Mouse (Mus musculus): ENCODE measurements around the gene Cops7a. TPM values are rescaled to one million over a fixed set of nuclear protein-coding genes. Genes with fewer than 3 reads are reported as not detected.

Cops7a gene
- polyA plus RNA-seq, 1 experiment from 2014 or later, result 102 TPM

- peak overlapping the region; percentile 99 for H3K9ac ChIP-seq
- no peaks in the 10 kb centered on the region for H3K27me3 ChIP-seq
- H3K4me1 ChIP-seq (replicated peaks), result peaks cover 62% of the 10 kb centered on the region
- 2% methylated on average over 12 of the region's 12 CpGs for WGBS
- peak overlapping the region; percentile 100 for H3K27ac ChIP-seq (replicated peaks)
- no peak for ATAC-seq (ENCODE audit: low FRiP score, low read depth)
- H3K4me3 ChIP-seq, result peak overlapping the region; percentile 94
- H3K9me3 ChIP-seq, result no peaks in the 10 kb centered on the region
- peak overlapping the region; percentile 98 for H3K4me2 ChIP-seq
- peaks cover 17% of the 10 kb centered on the region for H3K36me3 ChIP-seq
Measured at GRCm38 (mm10) chr6:124915942-124916694, 49.2 kb downstream of the Cops7a start.

GRCm38 (mm10) chr6:124915160-124915941, 50.0 kb downstream of the Cops7a start:
- Histone ChIP-seq H3K9ac (peak overlapping the region; percentile 99), H3K4me2 (peak overlapping the region; percentile 98), H3K27me3 (no peaks in the 10 kb centered on the region), H3K4me3 (peak overlapping the region; percentile 94), H3K36me3 (peaks cover 17% of the 10 kb centered on the region), H3K27ac (replicated peaks) (peak overlapping the region; percentile 100), H3K9me3 (no peaks in the 10 kb centered on the region), H3K4me1 (replicated peaks) (peaks cover 55% of the 10 kb centered on the region)
- WGBS, result 6% methylated on average over 22 of the region's 22 CpGs
- ATAC-seq (ENCODE audit: low FRiP score, low read depth), result no peak

DNA sequence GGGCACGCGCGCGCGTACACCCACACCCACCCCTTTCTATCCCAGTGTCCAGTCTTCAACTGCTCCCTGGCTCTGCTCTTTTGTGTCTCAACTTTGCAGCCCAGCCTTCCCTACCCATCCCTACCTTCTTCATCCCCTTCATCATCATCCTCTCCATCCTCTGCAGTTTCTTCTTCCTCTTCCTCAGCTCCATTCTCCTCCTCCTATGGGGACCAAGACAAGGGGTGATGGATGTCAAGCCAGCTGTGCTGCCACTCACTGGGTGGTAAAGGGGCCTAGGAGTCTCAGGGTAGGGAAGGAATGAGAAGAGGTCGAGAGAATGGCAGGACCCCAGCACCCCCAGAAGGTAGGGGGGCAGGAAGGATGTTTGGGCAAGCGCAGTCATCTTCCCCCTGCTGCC, 50.8 kb downstream of the Cops7a start:
- peaks cover 17% of the 10 kb centered on the region for H3K36me3 ChIP-seq
- H3K27ac ChIP-seq (replicated peaks), result peak overlapping the region; percentile 100
- H3K9me3 ChIP-seq, result no peaks in the 10 kb centered on the region
- H3K4me1 ChIP-seq (replicated peaks), result peaks cover 56% of the 10 kb centered on the region
- peak overlapping the region; percentile 98 for H3K4me2 ChIP-seq
- peak overlapping the region; percentile 94 for H3K4me3 ChIP-seq
- no peaks in the 10 kb centered on the region for H3K27me3 ChIP-seq
- ATAC-seq (ENCODE audit: low FRiP score, low read depth), result no peak
- peak overlapping the region; percentile 99; the same call in 1 of the 2 replicates for H3K9ac ChIP-seq
- WGBS, result 82% methylated on average over 7 of the region's 7 CpGs

DNA sequence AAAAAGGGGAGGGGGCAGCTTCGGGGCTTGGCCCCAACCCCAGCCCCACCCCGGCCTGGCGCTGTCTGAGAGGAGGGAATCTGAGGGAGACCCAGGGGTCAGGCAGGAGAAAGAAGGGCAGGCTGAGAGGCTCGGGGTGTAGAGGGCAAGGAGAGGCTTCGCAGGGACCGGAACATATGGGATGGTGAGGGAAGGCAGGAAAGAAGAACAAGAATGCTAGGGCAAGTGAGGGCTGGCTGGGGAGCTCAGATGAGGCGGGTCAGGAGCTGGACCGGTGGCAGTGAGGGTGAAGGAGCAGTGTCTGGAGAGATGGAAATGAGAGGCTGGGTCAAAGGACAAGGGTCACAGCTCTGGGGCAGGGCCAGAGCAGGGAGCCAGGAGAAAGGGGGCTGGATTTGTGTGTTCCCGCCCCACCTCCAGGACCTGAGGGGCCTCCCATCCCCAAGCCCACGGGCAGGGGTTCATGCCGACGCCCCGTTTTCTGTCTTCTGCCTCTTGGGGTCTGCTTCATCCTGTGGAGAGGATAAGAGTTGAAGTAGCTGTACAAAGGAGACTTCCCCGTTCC, 51.5 kb downstream of the Cops7a start:
- H3K36me3 ChIP-seq, result peaks cover 17% of the 10 kb centered on the region
- ATAC-seq (ENCODE audit: low FRiP score, low read depth), result no peak
- H3K4me3 ChIP-seq, result no peak overlapping the region
- no peaks in the 10 kb centered on the region for H3K9me3 ChIP-seq
- peaks cover 51% of the 10 kb centered on the region for H3K4me1 ChIP-seq (replicated peaks)
- H3K27ac ChIP-seq (replicated peaks), result peak overlapping the region; percentile 100
- peak overlapping the region; percentile 98; the same call in 1 of the 2 replicates for H3K4me2 ChIP-seq
- H3K9ac ChIP-seq, result 0 out of 2 replicates have a peak overlapping the region, but pooled peaks have one; percentile 99
- no peaks in the 10 kb centered on the region for H3K27me3 ChIP-seq
- WGBS, result 51% methylated on average over 14 of the region's 14 CpGs

DNA sequence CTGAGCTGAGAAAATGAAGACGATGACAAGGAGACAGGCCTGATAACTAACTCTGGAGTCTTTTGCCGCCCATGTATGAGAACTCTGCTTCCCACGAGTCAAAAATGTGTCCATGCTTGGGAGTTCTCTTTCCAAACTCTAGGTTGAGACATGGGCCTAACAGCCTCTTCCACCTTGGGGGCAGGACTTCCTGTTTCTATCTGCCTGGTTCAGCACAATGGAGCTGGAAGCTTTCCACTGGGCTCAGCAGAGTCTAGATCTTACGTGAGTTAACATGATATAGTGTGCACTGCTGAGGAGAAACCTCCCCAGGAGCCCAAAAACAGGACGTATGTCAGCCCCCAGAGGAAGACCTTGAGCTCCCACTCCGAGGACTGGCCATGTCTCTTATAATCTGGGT, 52.1 kb downstream of the Cops7a start:
- Histone ChIP-seq H3K9me3 (no peaks in the 10 kb centered on the region), H3K36me3 (peaks cover 17% of the 10 kb centered on the region), H3K4me3 (no peak overlapping the region), H3K4me2 (0 out of 2 replicates have a peak overlapping the region, but pooled peaks have one; percentile 0), H3K4me1 (replicated peaks) (peaks cover 45% of the 10 kb centered on the region), H3K27me3 (no peaks in the 10 kb centered on the region), H3K9ac (no peak overlapping the region), H3K27ac (replicated peaks) (peak overlapping the region; percentile 100)
- no peak for ATAC-seq (ENCODE audit: low FRiP score, low read depth)
- 58% methylated on average over 6 of the region's 6 CpGs for WGBS

- Histone ChIP-seq H3K9ac (no peak within 1 kb of the TSS), H3K9me3 (no peaks in the 10 kb centered on the region), H3K4me2 (peak within 1 kb of the TSS; percentile 21; the same call in 1 of the 2 replicates), H3K27me3 (no peaks in the 10 kb centered on the region), H3K27ac (replicated peaks) (0 out of 2 replicates have a peak within 1 kb of the TSS, but pooled peaks have one; percentile 25), H3K4me3 (no peak within 1 kb of the TSS), H3K4me1 (replicated peaks) (peaks cover 42% of the 10 kb centered on the region), H3K36me3 (peaks cover 17% of the 10 kb centered on the region)
- 21% methylated on average over 12 of the region's 13 CpGs for WGBS
- ATAC-seq (ENCODE audit: low FRiP score, low read depth), result no peak
Measured at GRCm38 (mm10) chr6:124911533-124912218, 53.7 kb downstream of the Cops7a start, which contains the start of gene Lag3. Gene Lag3 (minus strand): TSS chr6:124911705.

GRCm38 (mm10) chr6:124910032-124910431, 55.3 kb downstream of the Cops7a start:
- Histone ChIP-seq H3K9me3 (no peaks in the 10 kb centered on the region), H3K36me3 (peaks cover 17% of the 10 kb centered on the region), H3K27me3 (no peaks in the 10 kb centered on the region), H3K9ac (peak overlapping the region; percentile 36), H3K27ac (replicated peaks) (no peak overlapping the region), H3K4me1 (replicated peaks) (peaks cover 35% of the 10 kb centered on the region), H3K4me3 (peak overlapping the region; percentile 18; the same call in 1 of the 2 replicates), H3K4me2 (peak overlapping the region; percentile 47)
- 3% methylated on average over 32 of the region's 32 CpGs for WGBS
- no peak for ATAC-seq (ENCODE audit: low FRiP score, low read depth)

Other genes starting within 250 kb of the Cops7a start
- gene Ptpn6, start 226.8 kb downstream of the Cops7a start, polyA plus RNA-seq (2015; fragmentation: Nextera tagmentation; extraction: Ambion mirVana), result 3.7 and 6.6 TPM in 2 replicates
- 626 and 628 TPM in 2 replicates for gene Grcc10, start 224.2 kb downstream of the Cops7a start, polyA plus RNA-seq (2015; fragmentation: Nextera tagmentation; extraction: Ambion mirVana)
- gene Gm45234, start 209.5 kb downstream of the Cops7a start, polyA plus RNA-seq (2015; fragmentation: Nextera tagmentation; extraction: Ambion mirVana), result not detected in 2 replicates
- gene Atn1, start 209.0 kb downstream of the Cops7a start, polyA plus RNA-seq (2015; fragmentation: Nextera tagmentation; extraction: Ambion mirVana), result 26.8 and 30.4 TPM in 2 replicates
- 141 and 144 TPM in 2 replicates for gene Eno2, start 195.9 kb downstream of the Cops7a start, polyA plus RNA-seq (2015; fragmentation: Nextera tagmentation; extraction: Ambion mirVana)
- 3.3 and 4.8 TPM in 2 replicates for gene Lrrc23, start 185.8 kb downstream of the Cops7a start, polyA plus RNA-seq (2015; fragmentation: Nextera tagmentation; extraction: Ambion mirVana)
- gene Spsb2, start 156.9 kb downstream of the Cops7a start, polyA plus RNA-seq (2015; fragmentation: Nextera tagmentation; extraction: Ambion mirVana), result 9.0 and 9.3 TPM in 2 replicates
- 468 and 478 TPM in 2 replicates for gene Tpi1, start 151.2 kb downstream of the Cops7a start, polyA plus RNA-seq (2015; fragmentation: Nextera tagmentation; extraction: Ambion mirVana)
- 203 and 209 TPM in 2 replicates for gene Usp5, start 136.1 kb downstream of the Cops7a start, polyA plus RNA-seq (2015; fragmentation: Nextera tagmentation; extraction: Ambion mirVana)
- gene Cdca3, start 136.0 kb downstream of the Cops7a start, polyA plus RNA-seq (2015; fragmentation: Nextera tagmentation; extraction: Ambion mirVana), result 35.3 and 44.0 TPM in 2 replicates
- gene Gnb3, start 125.3 kb downstream of the Cops7a start, polyA plus RNA-seq (2015; fragmentation: Nextera tagmentation; extraction: Ambion mirVana), result 0.83 and 3.3 TPM in 2 replicates
- gene P3h3, start 107.8 kb downstream of the Cops7a start, polyA plus RNA-seq (2015; fragmentation: Nextera tagmentation; extraction: Ambion mirVana), result 17.1 and 18.7 TPM in 2 replicates
- 33.9 and 37.5 TPM in 2 replicates for gene Gpr162, start 101.6 kb downstream of the Cops7a start, polyA plus RNA-seq (2015; fragmentation: Nextera tagmentation; extraction: Ambion mirVana)
- 0.14 and 0.32 TPM in 2 replicates for gene Cd4, start 77.3 kb downstream of the Cops7a start, polyA plus RNA-seq (2015; fragmentation: Nextera tagmentation; extraction: Ambion mirVana)
- gene Lag3, start 53.8 kb downstream of the Cops7a start, polyA plus RNA-seq (2015; fragmentation: Nextera tagmentation; extraction: Ambion mirVana), result 3.1 and 3.5 TPM in 2 replicates
- gene Ptms, start 45.4 kb downstream of the Cops7a start, polyA plus RNA-seq (2015; fragmentation: Nextera tagmentation; extraction: Ambion mirVana), result 766 and 864 TPM in 2 replicates
- gene Mlf2, start 34.2 kb downstream of the Cops7a start, polyA plus RNA-seq (2015; fragmentation: Nextera tagmentation; extraction: Ambion mirVana), result 565 and 615 TPM in 2 replicates
- 58.8 and 73.5 TPM in 2 replicates for gene Pianp, start 31.2 kb upstream of the Cops7a start, polyA plus RNA-seq (2015; fragmentation: Nextera tagmentation; extraction: Ambion mirVana)
- 14.9 and 19.6 TPM in 2 replicates for gene Zfp384, start 43.6 kb upstream of the Cops7a start, polyA plus RNA-seq (2015; fragmentation: Nextera tagmentation; extraction: Ambion mirVana)
- 141 and 144 TPM in 2 replicates for gene Ing4, start 74.2 kb upstream of the Cops7a start, polyA plus RNA-seq (2015; fragmentation: Nextera tagmentation; extraction: Ambion mirVana)
- 19.1 and 20.9 TPM in 2 replicates for gene Acrbp, start 84.2 kb upstream of the Cops7a start, polyA plus RNA-seq (2015; fragmentation: Nextera tagmentation; extraction: Ambion mirVana)
- gene Lpar5, start 102.4 kb upstream of the Cops7a start, polyA plus RNA-seq (2015; fragmentation: Nextera tagmentation; extraction: Ambion mirVana), result 0.54 and 1.0 TPM in 2 replicates
- gene Chd4, start 130.4 kb upstream of the Cops7a start, polyA plus RNA-seq (2015; fragmentation: Nextera tagmentation; extraction: Ambion mirVana), result 90.3 and 93.1 TPM in 2 replicates
- gene Nop2, start 166.4 kb upstream of the Cops7a start, polyA plus RNA-seq (2015; fragmentation: Nextera tagmentation; extraction: Ambion mirVana), result 47.7 and 49.7 TPM in 2 replicates
- 22.1 and 23.7 TPM in 2 replicates for gene Iffo1, start 179.7 kb upstream of the Cops7a start, polyA plus RNA-seq (2015; fragmentation: Nextera tagmentation; extraction: Ambion mirVana)
- gene Gapdh, start 200.9 kb upstream of the Cops7a start, polyA plus RNA-seq (2015; fragmentation: Nextera tagmentation; extraction: Ambion mirVana), result 1,531 and 1,630 TPM in 2 replicates
- 51.3 and 57.1 TPM in 2 replicates for gene Ncapd2, start 226.2 kb upstream of the Cops7a start, polyA plus RNA-seq (2015; fragmentation: Nextera tagmentation; extraction: Ambion mirVana)
- 148 and 150 TPM in 2 replicates for gene Mrpl51, start 226.3 kb upstream of the Cops7a start, polyA plus RNA-seq (2015; fragmentation: Nextera tagmentation; extraction: Ambion mirVana)

Measured in hindbrain, embryonic 15.5 days (tissue).